Mouse (Mus musculus) small intestine, adult 2 months (tissue): Measurements from ENCODE around the gene Etnk1. TPM values are rescaled to one million over a fixed set of nuclear protein-coding genes. Genes with fewer than 3 reads are reported as not detected.

Experiments used
- H3K27ac ChIP-seq: fragments of 200-500 bp; 2 replicates; pipeline ENCODE4 v1.5.1; 2012; ENCODE audit warnings: low read depth, low read length, control low read depth, inconsistent platforms; ENCODE audit not compliant: insufficient read depth
- H3K27me3 ChIP-seq: fragments of 200-500 bp; 2 replicates; pipeline ENCODE4 v1.6.1; 2012; ENCODE audit warnings: mild to moderate bottlenecking, moderate library complexity, low read length, inconsistent platforms; ENCODE audit not compliant: control insufficient read depth, insufficient read depth
- H3K36me3 ChIP-seq: fragments of 200-500 bp; 2 replicates; pipeline ENCODE4 v1.6.1; 2012; ENCODE audit warnings: mild to moderate bottlenecking, low read length, control low read depth, inconsistent platforms; ENCODE audit not compliant: control insufficient read depth, insufficient read depth
- H3K4me1 ChIP-seq: fragments of 200-500 bp; 2 replicates; pipeline ENCODE4 v1.6.1; 2012; ENCODE audit warnings: low read length, inconsistent platforms, mixed read lengths; ENCODE audit not compliant: control insufficient read depth, insufficient read depth, insufficient read length
- H3K4me3 ChIP-seq: fragments of 200-500 bp; 2 replicates; pipeline ENCODE4 v1.5.1; 2012; ENCODE audit warnings: low read depth, mild to moderate bottlenecking, control low read depth, inconsistent platforms, low read length, moderate library complexity
- CTCF ChIP-seq: fragments of 200-500 bp; IDR thresholded peaks from 2 replicates; pipeline ENCODE4 v1.5.1; 2012; ENCODE audit warnings: low read depth, mild to moderate bottlenecking, control low read depth, inconsistent platforms, low read length, moderate library complexity, mixed read lengths; ENCODE audit not compliant: insufficient replicate concordance, insufficient read length; ENCODE audit errors: extremely low read depth
- POLR2A ChIP-seq: fragments of 200-500 bp; IDR thresholded peaks from 2 replicates; pipeline ENCODE4 v1.6.1; 2012; ENCODE audit warnings: low read depth, mild to moderate bottlenecking, control low read depth, inconsistent platforms, low read length, moderate library complexity
- WGBS: fragments of 180-500 bp; shearing (Covaris S2); methylation state at CpG from one replicate; pipeline ENCODE4 v1.1.7; 2018; 5-methylcytosine and 5-hydroxymethylcytosine counted together
- polyA plus RNA-seq: library from polyadenylated mRNA; depleted of rRNA; stranded (reverse); fragments of >200 nt; gene quantifications from 2 replicates; pipeline ENCODE4 v1.2.3, GENCODE M21; 2012; rRNA removed

Gene Etnk1
- polyA plus RNA-seq, 1 experiment, result 77.7 TPM

DNA sequence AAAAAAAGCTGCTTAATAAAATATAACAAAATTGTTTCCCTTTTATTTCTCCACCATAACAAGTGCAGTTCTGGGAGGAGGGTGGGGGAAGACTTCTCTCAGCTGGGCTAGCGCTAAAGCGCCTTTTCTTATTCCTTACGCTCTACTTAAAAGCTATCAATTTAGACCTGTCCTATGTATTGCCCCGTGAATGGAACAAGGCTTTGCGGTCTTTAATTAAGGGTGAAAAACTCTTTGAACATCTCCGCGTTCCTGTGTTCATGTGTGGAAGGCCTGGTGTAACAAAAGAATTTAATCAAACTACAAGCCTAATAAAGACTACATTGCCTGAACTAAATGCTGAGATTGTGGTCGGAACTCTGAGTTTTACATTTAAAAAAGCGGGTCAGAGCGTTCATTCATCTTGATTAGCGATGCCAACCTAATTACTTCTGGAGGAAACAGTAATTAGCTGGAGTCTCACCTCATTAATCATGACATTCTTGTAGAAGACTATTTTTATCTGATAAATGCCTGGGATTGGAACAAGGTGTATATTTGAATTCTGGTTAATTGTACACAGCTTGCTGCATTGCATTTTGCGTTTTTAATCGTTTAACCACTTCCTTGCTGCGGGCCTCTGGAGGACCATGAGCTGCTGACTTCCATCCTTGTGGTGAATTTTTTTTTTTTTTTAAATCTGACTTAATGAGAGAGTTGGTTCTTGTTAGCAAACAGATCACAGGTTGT lies 93.7 kb downstream of the Etnk1 start:
- Histone ChIP-seq H3K27ac (no peak overlapping the region), H3K4me3 (no peak overlapping the region), H3K4me1 (no peaks in the 10 kb centered on the region), H3K27me3 (no peaks in the 10 kb centered on the region), H3K36me3 (no peaks in the 10 kb centered on the region)
- TF ChIP-seq CTCF (no peak), POLR2A (no peak)
- 88% methylated on average over 14 of the region's 14 CpGs for WGBS

DNA sequence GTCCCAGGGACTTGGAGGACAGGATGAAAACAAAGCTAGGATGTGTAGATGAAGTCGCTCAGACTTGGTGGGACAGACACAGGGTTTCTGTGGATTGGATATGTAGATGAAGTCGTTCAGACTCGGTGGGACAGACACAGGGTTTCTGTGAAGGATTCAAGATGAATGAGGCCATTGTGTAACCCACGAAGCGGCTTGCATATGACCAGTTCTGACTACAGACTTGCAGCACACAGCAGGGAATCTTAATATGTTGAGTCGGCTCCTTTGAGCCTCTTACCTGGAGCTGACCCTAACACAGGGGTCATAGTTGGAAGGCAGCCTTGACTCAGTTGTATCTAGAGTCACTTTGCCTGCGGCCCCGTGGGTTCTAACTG lies 94.3 kb downstream of the Etnk1 start:
- Histone ChIP-seq H3K4me1 (no peaks in the 10 kb centered on the region), H3K27ac (no peak overlapping the region), H3K36me3 (no peaks in the 10 kb centered on the region), H3K27me3 (no peaks in the 10 kb centered on the region), H3K4me3 (no peak overlapping the region)
- TF ChIP-seq POLR2A (no peak), CTCF (no peak)
- 87% methylated on average over 8 of the region's 8 CpGs for WGBS

DNA sequence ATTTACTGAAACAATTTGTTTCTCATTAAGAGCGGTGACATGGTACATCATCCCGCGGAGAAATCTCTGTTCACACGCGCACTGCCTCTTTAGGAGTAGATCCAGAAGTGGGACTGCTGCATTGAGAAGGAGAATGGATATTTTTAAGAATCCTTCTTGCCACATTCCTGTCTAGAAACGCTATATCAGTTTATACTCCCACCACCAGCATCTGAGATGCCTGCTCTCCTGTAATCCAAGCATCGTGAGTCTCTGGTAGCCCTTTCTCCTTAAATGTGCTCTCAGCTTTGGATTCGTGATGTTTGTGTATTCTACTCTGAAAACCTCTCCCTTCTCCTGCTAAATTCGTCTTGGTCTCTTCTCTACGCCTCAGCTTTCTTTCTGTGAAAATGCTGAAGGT lies 98.5 kb downstream of the Etnk1 start:
- WGBS, result 88% methylated on average over 10 of the region's 10 CpGs

DNA sequence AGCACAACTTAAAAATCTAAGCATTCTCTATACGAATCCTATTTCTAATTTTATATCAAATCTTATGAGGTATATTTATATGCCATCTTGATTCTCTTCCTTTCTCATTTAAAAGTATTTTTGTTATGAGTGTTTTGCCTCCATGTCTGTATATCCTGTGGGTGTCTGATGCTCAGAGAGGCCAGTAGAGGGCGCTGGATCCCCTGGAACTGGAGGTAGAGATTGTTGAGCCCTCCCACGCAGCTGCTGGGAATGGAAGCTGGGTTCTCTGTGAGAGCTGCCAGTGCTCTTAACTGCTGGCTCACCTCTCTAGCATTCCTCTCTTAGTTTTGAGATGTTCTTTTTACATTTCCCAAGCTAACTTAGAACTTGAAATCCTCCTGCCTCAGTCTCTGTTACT lies 112.2 kb downstream of the Etnk1 start:
- no peaks in the 10 kb centered on the region for H3K36me3 ChIP-seq
- no peaks in the 10 kb centered on the region for H3K27me3 ChIP-seq
- 46% methylated on average over 3 of the region's 3 CpGs for WGBS
- no peak overlapping the region for H3K4me3 ChIP-seq
- no peak overlapping the region for H3K27ac ChIP-seq
- H3K4me1 ChIP-seq, result no peaks in the 10 kb centered on the region
- TF ChIP-seq CTCF (no peak), POLR2A (no peak)

More for the DNA sequence above, 98.5 kb downstream of the Etnk1 start:
- TF ChIP-seq CTCF, result no peak
- no peak for TF ChIP-seq POLR2A
- no peaks in the 10 kb centered on the region for H3K36me3 ChIP-seq
- no peak overlapping the region for H3K4me3 ChIP-seq
- no peaks in the 10 kb centered on the region for H3K4me1 ChIP-seq
- no peaks in the 10 kb centered on the region for H3K27me3 ChIP-seq
- no peak overlapping the region for H3K27ac ChIP-seq

Other genes starting within 250 kb of the Etnk1 start
- gene St8sia1, start 202.8 kb upstream of the Etnk1 start, polyA plus RNA-seq, result 0.05 and 0.19 TPM in 2 replicates
- 5.8 and 15.9 TPM in 2 replicates for gene C2cd5, start 67.1 kb upstream of the Etnk1 start, polyA plus RNA-seq